Mouse (Mus musculus) layer of hippocampus, adult 11-12 months (tissue): ENCODE results near the gene Maml2.

Experiments used
- DNase-seq: peaks from one replicate; pipeline ENCODE4 v3.0.0; 2022; ENCODE audit warnings: low spot score

Maml2 gene

GRCm38 (mm10) chr9:13533076-13533707 is 235.4 kb downstream of the Maml2 start:
- no peak for DNase-seq

DNA sequence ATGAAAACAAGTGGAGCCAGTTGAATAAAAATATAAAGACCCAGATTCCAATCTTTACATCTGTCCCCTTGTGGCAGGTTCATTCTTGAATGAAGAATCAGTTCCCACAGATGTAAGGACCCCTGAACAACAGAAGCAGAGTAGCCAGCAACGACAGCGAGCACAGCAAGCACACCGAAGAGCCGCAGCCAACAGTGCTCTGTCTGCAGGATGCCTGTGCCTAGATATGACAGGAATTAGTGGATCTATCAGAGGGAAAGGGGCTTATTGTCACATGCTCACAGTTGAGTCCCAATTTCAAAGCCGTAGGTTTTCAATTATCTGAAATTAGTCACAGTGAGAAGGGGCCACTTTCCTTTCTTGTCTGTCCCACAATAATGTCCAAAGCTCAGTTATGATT is 238.0 kb downstream of the Maml2 start:
- DNase-seq: no peak

DNA sequence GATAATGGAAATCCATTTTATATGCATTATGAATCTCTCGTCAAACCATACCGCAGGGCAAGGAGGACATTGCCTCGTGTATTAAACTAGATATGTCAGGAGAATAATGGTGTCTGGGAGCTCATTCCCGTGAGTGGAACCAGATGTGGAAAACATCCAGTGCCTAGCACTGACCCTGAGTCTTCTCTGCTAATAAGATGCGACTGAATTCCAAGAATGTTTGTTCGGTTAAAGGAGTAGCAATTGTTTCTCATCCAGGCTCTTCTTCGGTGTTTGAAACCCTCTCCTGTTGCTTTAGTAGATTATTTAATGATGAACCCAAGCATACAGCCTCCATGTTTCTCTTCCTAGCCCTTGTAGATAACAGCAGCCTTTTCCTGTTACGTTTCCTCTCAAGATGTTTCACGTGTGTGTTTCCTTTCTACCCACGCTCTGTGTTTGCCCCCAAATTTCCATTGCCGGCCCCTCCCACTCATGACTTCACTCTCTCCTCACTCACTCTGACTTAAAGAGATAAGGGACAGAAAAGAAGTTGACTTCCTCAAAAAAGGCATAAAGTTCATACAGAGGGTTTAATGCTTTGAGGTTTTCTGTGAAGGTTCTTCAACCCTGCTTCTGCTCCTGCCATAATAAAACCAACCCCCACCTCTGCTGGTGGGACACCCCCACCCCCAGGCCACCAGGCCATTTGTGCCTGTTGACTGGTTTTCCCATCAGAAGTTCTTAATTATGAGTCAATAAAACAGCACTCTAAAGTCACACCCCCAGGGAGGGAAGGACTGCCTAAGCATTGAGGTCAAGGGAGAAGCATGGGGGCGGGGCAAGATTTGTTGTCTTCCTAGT is 238.9 kb downstream of the Maml2 start:
- DNase-seq: no peak

- DNase-seq: no peak
Observed at GRCm38 (mm10) chr9:13538200-13538599, 240.4 kb downstream of the Maml2 start.

DNA sequence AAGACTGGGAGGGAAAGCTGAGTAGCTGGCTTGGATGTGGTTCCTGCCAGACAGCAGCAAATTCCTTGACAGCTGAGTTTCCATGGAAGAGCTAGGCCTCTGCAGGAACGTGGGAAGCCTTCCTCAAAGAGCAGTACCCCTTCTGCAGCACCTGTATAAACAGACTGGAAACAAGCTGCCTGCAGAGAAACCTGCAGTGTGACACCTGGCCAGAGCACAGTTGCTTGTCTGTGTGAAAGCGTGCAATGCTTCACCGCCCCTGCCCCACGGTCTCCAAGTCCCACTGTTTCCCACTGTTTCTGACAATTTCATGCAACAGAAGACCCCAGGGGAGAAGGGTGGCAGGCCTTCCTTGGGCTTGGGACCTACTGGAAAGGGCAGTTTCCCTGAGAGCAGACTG is 241.8 kb downstream of the Maml2 start:
- DNase-seq: no peak

DNA sequence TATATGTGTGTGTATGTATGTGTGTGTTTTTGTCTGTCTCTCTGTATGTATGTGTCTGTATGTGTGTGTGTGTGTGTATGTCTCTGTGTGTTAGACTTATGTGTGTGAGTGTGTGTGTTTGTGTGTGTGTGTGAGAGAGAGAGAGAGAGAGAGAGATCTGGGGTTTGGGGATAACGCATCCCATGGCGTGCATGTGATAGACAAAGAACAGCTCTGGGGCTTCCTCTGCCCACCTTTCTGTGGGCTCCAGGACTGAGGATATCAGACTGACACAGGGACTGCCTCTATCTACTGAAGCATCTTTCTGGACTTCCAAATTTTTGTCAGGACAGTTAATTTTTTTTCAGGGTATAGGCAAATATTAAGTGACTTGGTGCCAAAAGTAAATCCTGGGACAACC is 242.5 kb downstream of the Maml2 start:
- no peak for DNase-seq

DNA sequence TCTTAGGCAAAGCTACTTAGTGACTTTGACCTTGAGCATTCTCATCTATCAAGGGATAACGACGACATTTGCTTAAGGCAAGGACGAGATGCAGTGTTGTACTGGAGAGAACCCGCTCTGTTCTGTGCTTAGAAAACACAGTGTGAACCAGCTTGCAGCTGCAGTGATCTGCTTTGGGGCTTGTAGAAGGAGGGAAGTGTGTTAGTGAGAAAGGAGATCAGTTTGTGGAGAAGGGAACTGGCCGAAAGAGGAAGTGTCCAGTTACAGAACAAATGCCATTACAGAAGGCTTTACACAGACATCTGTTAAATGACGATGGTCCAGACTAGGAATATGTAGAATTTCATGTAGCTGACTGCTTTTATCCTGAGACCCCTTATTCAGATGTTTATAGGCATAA is 243.0 kb downstream of the Maml2 start:
- no peak for DNase-seq

DNA sequence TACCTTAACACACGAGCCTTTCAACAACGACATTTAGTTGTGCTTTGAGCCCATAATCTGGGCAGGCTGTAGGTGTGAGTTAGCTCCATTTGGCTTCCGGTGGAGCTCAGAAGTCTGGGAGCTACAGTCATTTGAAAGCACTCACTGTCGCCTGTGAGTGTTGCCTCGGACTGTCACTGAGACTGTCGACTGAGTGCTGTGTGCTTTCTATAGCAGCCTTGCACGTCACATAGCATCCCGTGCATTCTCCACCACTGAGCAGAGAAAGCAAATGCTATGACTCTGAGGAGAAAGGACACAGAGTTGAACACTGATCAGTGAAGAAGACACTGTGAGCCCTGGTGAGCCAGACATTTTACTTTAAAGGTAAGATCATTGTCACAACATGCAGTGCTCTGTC is 245.4 kb downstream of the Maml2 start:
- no peak for DNase-seq

DNA sequence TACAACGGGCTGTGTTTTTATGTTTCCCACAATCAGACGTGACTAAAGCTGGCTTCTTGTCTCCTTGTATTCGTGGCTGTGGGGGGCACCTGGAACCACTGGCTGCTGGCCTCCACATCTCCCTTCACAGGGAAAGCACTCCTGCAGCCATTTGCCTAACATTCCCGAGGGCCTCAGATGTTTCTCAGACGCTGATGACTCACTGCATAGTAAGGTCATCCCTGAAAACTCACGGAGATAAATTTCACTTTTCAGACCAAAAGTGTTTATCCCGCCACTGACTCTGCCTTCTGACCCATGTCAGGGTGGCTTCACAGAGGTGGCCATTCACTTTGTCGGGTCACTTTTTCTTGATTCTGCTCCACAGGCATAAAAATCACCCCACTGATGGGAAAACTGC is 246.4 kb downstream of the Maml2 start:
- no peak for DNase-seq

- no peak for DNase-seq
Observed at GRCm38 (mm10) chr9:13545726-13546125, 248.0 kb downstream of the Maml2 start.

DNA sequence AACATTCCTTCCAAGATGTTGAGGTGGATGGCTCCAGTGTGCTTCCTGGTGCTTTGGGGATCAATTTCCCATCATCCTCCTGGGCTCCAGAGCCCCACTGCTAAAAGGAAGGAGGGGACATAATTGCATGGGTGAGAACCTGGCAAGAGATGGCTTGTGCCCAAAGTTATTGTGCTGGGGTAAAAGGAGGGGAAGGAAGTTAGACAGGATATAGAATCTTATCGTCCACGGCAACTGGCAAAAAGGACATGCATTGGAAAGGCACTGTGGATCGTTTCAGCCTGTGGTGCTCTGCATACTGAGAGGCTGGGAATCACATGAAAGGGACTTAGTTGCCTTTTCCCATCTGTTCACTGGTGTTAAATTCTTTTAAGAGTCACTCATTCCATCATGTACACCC is 252.2 kb downstream of the Maml2 start:
- no peak for DNase-seq

GRCm38 (mm10) chr9:13552380-13553052 is 254.8 kb downstream of the Maml2 start:
- no peak for DNase-seq

DNA sequence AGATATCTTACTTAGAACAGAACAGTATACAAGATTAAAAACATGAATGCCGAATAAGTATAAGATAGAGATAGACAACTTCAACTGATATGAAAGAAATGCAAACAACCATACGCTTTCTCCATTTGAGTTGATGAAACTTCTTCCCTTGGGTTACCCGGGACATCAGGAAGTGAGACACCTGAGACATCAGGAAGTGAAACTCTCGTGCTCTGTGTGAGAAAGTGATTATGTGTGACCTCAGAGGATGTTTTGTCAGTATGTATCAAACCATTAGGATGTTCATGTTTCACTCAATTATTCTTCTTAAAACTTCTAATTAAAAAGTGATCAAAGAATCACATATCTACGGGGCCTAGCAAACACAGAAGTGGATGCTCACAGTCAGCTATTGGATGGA is 257.0 kb downstream of the Maml2 start:
- no peak for DNase-seq

DNA sequence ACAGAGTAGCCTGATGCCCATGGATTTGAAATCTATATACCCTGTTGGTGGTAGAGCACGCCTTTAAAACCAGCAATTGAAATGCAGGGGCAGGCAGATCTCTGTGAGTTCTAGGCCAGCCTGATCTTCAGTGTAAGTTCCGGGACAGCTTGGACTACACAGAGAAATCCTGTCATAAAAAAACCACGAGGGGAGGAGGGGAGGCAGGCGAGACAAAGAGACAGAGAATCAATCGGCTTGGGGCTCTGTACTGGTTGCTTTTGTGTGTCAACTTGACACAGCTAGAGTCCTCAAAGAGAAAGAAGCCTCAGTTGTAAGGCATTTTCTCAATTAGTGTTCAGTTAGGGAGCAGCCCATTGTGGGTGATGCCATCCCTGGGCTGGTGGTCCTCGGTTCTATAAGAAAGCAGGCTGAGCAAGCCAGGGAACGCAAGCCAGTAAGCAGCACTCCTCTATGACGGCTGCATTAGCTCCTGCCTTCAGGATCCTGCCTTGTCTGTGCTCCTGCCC is 258.3 kb downstream of the Maml2 start:
- DNase-seq: no peak

DNA sequence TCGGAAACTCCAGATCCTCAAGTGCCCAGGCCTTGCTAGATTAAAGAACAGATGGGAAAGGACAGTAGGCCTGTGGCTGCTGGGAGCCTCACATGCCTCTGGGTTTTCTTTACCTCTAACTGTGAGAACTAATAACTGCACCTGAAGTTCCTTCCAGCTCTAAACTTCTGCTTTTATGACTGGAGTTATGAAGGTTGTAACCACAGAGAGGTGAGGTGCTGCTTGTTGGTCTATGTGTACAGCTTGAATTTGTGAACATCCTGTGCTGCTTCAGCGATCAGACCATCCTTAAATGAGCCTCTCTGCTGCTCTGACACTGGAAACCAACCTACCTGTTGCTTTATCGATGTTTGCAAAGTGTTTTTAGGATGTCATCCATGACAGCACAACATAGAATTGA is 258.9 kb downstream of the Maml2 start:
- no peak for DNase-seq

DNA sequence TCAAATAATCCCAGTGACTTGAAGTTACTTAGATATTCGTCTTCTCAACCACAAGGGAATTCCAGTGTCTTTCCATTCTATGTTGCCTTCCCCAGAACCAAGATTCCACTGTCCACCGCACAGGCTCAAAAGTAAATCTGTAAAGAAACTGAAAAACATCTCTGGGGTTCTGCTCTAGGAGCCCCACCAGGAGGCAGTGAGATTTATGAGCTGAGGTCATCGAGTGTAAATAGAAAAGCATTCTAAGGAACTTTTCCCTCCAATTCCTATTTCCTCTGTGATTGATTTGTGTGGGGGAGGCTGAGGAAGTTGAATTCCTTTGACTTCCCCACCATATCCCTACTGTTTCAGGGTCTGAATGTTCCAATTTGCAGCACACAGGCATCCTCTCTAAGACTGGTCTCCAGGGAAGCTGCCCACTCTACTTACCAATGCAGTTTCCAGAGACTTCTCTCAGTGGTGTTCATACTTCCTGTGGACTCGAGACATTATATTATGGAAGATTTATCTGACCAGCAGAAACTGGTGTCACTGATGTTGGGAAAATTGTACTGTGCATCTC is 261.1 kb downstream of the Maml2 start:
- DNase-seq: no peak

DNA sequence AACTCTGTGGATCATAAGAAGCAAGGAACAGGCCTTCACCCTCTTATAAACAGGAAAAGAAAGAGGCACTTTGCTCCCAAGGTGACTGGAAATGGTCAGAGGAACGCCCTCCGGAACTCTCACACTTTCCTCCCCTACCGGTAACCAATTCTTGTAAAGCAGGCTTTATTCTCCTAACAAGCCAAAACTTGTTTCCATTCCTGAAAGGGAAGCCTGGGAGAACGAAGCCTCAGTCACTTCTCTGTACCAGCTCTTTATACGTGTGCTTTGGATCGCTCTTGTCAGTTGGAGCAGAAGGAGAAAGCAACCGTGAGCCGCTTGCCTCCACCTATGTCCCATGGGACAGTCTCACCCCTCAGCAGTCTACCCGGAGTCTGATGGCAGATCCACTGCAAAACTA is 262.9 kb downstream of the Maml2 start:
- no peak for DNase-seq

GRCm38 (mm10) chr9:13561335-13561734 is 263.6 kb downstream of the Maml2 start:
- DNase-seq: no peak

GRCm38 (mm10) chr9:13563475-13564414 is 266.0 kb downstream of the Maml2 start:
- DNase-seq: peak; percentile 72

DNA sequence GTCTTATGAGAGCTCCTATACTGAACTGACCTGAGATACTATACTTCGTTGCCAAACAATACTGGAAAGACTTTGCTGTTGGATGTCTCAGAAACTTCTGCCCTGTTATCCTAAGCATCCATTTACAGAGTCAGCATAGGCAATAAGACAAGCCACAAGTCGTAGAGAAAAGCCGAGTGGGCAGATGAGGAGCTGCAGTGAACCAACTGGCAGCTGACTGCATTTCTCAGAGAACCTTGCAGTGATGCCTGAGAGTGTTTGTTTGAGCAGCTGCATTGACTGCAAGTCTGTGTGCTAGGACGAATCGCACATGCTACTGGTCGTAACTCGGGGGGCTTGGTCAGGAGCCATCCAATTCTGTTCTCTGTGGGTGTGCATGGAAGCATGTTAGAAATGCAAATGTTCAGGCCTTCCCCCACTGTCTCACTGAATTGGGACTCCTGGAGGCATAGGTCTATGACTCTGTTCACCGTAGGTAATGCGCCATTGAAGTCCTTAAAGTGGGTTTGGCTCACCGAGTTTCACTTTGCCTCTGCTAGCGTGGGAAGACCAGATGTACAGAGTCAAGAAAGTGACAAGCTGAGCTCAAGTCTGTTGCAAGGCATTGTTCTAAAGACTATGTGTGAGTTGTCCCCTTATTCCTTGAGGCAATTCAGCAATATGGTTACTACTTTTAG is 267.7 kb downstream of the Maml2 start:
- no peak for DNase-seq
